Mouse (Mus musculus): ENCODE results near the gene Ace.

The Ace gene

DNA sequence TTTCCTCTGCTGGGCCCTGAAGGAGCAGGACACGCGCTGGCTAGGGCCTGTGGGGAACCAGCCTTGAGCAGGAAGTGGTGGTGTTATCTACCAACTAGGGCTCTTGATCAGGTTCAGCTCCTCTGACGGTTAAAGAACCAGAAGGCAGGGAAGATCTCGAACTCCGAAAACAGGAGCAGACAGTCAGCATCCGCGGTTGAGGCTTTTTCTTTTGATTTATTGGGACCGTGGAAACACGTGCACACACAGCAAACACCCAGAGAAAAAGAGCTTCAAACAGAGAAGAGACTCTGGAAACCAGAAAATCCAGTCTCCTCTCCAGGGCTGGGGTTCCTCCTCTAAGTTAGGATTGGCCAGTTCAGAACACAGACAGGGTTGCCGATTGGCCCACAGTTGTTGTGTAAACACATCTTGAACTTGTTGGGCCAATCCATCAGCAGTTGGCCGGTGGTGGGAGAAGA, 21.0 kb upstream of the Ace start:
- no peak for DNase-seq (ENCODE audit: low spot score in 2 of 2)

GRCm38 (mm10) chr11:105948255-105948654, 19.5 kb upstream of the Ace start:
- no peak for DNase-seq (ENCODE audit: low spot score in 2 of 2)

DNA sequence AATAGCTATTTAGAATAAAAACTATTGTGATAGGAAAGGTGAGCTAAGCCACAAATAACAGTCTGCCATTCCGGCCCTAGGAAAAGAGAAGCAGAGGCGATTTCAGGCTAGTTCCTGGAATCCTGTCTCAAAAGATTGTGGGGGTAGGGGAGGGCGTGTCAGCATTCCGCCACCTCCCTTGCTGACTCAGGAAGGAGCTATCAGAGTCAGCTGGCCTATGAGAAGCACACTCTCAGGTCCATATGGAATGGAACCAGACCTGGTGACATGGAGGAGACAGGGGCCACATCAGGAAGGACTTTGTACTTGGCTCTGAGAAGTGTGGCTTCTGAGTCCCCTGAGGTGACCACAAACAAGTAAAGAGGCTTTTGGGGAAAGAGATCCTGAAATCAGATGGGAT, 17.2 kb upstream of the Ace start:
- no peak for DNase-seq (ENCODE audit: low spot score in 2 of 2)

GRCm38 (mm10) chr11:105951601-105952044, 16.1 kb upstream of the Ace start:
- no peak for DNase-seq (ENCODE audit: low spot score in 2 of 2)

GRCm38 (mm10) chr11:105952111-105952510, 15.6 kb upstream of the Ace start:
- DNase-seq (ENCODE audit: low spot score in 2 of 2) = no peak

DNA sequence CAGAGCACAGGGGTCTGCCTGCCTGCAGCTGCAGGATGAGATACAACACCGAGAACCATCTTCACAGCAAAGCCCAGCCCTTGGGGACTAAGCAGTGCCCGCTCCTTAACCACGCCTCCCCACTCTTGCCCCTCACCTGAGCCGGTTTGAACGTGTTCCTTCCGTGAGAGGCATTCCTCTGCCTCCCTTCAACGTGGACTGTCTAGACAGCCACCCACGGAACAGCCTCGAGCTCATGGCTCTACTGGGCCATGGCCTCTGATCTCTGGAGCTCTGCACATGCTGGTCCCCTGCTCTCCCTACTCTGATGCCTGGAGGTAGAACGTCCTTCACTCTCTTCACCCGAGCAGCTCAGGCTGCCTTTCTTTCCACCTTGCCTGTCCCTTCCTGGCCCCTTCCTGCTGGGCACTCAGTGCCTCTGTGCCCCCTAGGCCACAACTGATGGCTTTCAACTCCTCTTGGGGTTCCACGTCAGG, 14.8 kb upstream of the Ace start, which contains the start of gene Cyb561:
Gene Cyb561 (minus strand): TSS at position 426 of the 476 bp plus-strand sequence.
- no peak for DNase-seq (ENCODE audit: low spot score in 2 of 2)

GRCm38 (mm10) chr11:105953402-105953801, 14.3 kb upstream of the Ace start:
- no peak for DNase-seq (ENCODE audit: low spot score in 2 of 2)

- DNase-seq (ENCODE audit: low spot score in 2 of 2) = no peak
Observed at GRCm38 (mm10) chr11:105955815-105956430, 11.8 kb upstream of the Ace start.

DNA sequence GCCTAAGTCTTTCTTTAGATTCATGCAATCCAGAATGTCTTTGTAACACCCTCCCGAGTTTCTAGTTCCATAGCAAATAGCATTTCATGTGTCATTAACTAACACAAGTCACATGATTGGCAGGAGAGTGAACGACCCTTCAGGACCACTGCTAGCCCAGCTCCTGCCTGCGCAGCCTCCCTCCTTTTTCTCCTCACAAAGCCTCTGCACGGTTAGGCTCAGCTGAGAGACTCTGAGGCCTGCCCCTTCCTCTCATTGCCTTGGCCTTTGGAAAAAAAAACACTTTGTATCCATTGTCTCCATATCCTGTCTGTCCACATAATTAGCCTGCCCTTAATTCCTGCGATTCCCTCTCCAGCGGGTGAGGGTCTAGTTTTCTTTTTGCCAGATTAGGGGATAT, 10.2 kb upstream of the Ace start:
- DNase-seq (ENCODE audit: low spot score in 2 of 2) = no peak

- no peak for DNase-seq (ENCODE audit: low spot score in 2 of 2)
Observed at GRCm38 (mm10) chr11:105958566-105958965, 9.2 kb upstream of the Ace start.

DNA sequence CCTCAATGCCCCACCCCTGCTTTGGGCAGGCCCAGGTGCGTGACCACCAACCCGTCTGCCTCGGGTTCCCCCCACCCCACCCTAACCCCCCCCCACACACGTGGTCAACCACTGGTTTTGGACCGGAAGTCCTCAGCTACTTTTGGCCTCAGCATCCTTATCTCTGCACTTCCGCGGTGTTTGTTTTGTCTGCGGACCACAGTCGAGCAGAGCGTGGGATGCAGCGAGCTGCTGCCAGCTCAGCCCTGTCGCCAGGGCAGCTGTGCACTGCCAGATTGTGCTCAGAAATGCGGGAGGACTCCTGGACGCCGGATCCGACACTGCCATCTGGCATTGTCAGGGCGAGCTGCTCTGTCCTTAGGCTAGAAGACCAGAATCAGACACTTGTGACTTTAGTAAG, 8.4 kb upstream of the Ace start:
- peak in 1 of 2 experiments; percentile 8 for DNase-seq (ENCODE audit: low spot score in 2 of 2)

- DNase-seq (ENCODE audit: low spot score in 2 of 2) = no peak
Observed at GRCm38 (mm10) chr11:105964691-105965090, 3.1 kb upstream of the Ace start.

GRCm38 (mm10) chr11:105966288-105966687, 1.5 kb upstream of the Ace start:
- DNase-seq (ENCODE audit: low spot score in 2 of 2) = no peak

GRCm38 (mm10) chr11:105968948-105969347, 1.2 kb downstream of the Ace start:
- no peak for DNase-seq (ENCODE audit: low spot score in 2 of 2)

DNA sequence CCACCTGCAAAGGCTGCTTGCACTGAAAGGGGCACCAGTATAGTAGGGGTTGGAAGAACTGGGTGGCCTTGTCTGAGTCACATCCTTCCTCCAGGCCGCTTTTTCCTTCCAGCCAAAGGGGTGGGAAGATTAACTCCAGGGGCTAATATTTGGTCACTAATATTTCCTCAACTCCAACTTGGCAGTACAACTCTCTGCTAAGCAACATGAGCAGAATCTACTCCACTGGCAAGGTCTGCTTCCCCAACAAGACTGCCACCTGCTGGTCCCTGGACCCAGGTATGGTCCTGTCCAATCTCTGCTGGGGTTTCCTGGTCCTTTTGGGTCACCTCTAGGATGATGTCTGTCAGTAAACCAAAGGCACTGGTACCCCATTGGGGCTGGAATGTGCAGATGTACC, 1.8 kb downstream of the Ace start:
- DNase-seq (ENCODE audit: low spot score in 2 of 2) = no peak

DNA sequence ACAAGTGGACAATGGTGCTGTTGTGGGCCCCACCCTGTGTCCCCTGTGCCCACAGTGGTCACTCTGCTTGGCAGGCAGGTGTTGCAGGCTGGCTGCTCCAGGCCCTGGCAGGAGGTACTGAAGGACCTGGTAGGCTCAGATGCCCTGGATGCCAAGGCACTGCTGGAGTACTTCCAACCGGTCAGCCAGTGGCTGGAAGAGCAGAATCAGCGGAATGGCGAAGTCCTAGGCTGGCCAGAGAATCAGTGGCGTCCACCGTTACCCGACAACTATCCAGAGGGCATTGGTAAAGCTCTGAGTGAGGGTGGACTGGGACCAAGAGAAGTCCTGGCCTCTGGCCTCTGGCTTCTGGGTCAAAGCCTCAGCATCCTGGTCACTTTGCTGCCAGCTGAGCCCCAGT, 6.8 kb downstream of the Ace start:
- DNase-seq (ENCODE audit: low spot score in 2 of 2) = no peak

- DNase-seq (ENCODE audit: low spot score in 2 of 2) = no peak
Observed at GRCm38 (mm10) chr11:105975050-105975449, 7.3 kb downstream of the Ace start.

DNA sequence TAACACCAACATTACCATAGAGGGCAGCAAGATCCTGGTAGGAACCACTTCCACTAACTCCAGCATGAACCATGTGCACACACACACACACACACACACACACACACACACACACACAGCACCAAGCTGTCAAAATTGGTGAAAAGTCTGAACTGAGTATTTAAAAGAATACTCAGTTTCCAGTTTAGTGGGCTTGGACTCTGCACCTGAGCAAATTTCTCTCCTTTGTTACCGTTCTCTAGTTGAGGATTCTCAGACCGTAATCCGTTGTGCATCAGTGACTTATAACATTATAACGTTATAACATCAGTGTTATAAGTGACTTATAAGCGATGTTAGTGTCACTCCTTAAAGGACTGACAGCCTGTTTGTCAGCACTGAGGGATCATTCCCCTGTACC, 7.9 kb downstream of the Ace start:
- DNase-seq (ENCODE audit: low spot score in 2 of 2) = no peak

- no peak for DNase-seq (ENCODE audit: low spot score in 2 of 2)
Observed at GRCm38 (mm10) chr11:105978232-105978631, 10.5 kb downstream of the Ace start.

DNA sequence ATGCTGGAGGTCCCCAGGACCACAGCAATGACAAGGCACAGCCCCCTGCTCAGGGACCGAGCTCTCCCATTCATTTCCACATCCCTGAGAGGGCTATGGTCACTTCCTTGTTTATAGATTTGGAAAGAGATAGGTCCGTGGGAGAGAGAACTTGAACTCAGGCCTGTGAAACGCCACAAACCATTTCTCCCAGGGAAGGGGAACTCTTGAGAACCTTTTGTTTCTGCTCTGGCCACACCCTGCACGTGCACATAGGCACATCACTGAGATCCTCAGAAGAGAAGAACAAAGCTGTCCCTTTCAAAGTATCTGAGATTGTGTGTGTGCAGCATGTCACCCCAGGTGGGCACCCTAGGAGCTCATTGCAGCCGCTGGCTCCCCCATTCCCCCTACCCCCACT, 10.9 kb downstream of the Ace start:
- no peak for DNase-seq (ENCODE audit: low spot score in 2 of 2)

GRCm38 (mm10) chr11:105984452-105984851, 16.7 kb downstream of the Ace start:
- no peak for DNase-seq (ENCODE audit: low spot score in 2 of 2)

- no peak for DNase-seq (ENCODE audit: low spot score in 2 of 2)
Observed at GRCm38 (mm10) chr11:105987446-105987845, 19.7 kb downstream of the Ace start.

GRCm38 (mm10) chr11:105989446-105989845, 21.7 kb downstream of the Ace start:
- no peak for DNase-seq (ENCODE audit: low spot score in 2 of 2)

DNA sequence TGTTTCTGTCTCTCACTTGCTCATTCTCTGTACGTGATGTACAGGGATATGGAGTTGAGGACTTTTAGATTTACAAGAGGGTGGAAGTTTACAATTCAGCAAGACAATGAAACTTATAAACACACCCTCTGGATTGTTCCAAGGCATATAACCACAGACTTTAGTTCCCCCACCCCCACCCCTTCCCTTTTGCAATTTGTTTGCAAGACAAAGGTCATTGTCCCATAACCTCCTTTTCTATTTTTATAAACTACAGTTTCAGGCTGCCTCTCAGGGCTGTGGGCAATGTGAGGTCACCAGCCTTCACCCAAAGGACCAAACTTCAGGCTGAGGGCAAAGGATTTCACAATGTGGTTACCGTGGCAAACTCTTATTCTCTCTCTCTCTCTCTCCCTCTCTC, 22.5 kb downstream of the Ace start:
- no peak for DNase-seq (ENCODE audit: low spot score in 2 of 2)
